Mouse (Mus musculus) stomach, embryonic 16.5 days (tissue): ENCODE measurements around the gene Shank3. TPM values are rescaled to one million over a fixed set of nuclear protein-coding genes. Genes with fewer than 3 reads are reported as not detected.

Experiments
- ATAC-seq: fragments of 200-750 bp; cut with Nextera tagmentation; 2 replicates; pipeline ENCODE4 v1.8.0; 2017; ENCODE audit warnings: moderate number of reproducible peaks, moderate TSS enrichment; ENCODE audit not compliant: insufficient read depth, low FRiP score
- H3K27ac ChIP-seq: fragments of 300-500 bp; sonication (generic); 2 replicates; pipeline ENCODE4 v1.5.1; 2014; ENCODE audit warnings: low read length
- H3K27me3 ChIP-seq: fragments of 300-500 bp; sonication (generic); 2 replicates; pipeline ENCODE4 v1.6.1; 2014; ENCODE audit warnings: low read length, control low read depth, mixed read lengths; ENCODE audit not compliant: control insufficient read depth, insufficient read depth
- H3K36me3 ChIP-seq: fragments of 300-500 bp; sonication (generic); 2 replicates; pipeline ENCODE4 v1.6.1; 2014; ENCODE audit warnings: low read length; ENCODE audit not compliant: control insufficient read depth, insufficient read depth
- H3K4me1 ChIP-seq: fragments of 300-500 bp; sonication (generic); 2 replicates; pipeline ENCODE4 v1.6.1; 2014; ENCODE audit warnings: low read length, control low read depth, mixed read lengths; ENCODE audit not compliant: control insufficient read depth, insufficient read depth
- H3K4me2 ChIP-seq: fragments of 300-500 bp; sonication (generic); 2 replicates; pipeline ENCODE4 v1.6.1; 2014; ENCODE audit warnings: low read depth, low read length, mixed read lengths
- H3K4me3 ChIP-seq: fragments of 300-500 bp; sonication (generic); replicated peaks from 2 replicates; pipeline ENCODE4 v1.5.1; 2014; ENCODE audit warnings: mild to moderate bottlenecking, low read length
- H3K9ac ChIP-seq: fragments of 300-500 bp; sonication (generic); 2 replicates; pipeline ENCODE4 v1.6.1; 2014; ENCODE audit warnings: low read length
- H3K9me3 ChIP-seq: fragments of 300-500 bp; sonication (generic); replicated peaks from 2 replicates; pipeline ENCODE4 v1.6.1; 2016; ENCODE audit warnings: low read length, control low read depth; ENCODE audit not compliant: control insufficient read depth
- WGBS: fragments of 180-500 bp; shearing (Covaris S2); extraction: QIAGEN DNeasy Blood & Tissue Kit; methylation state at CpG from one replicate; pipeline ENCODE4 v1.1.7; 2014; 5-methylcytosine and 5-hydroxymethylcytosine counted together
- polyA plus RNA-seq: library from polyadenylated mRNA; unstranded; fragments of >200 nt; fragmentation: Nextera tagmentation; extraction: Ambion mirVana; gene quantifications from 2 replicates; pipeline ENCODE4 v1.2.1, GENCODE M21; 2015

The Shank3 gene
- polyA plus RNA-seq, 1 experiment from 2014 or later, result 1.8 TPM

GRCm38 (mm10) chr15:89525464-89525863, 26.0 kb downstream of the Shank3 start:
- Histone ChIP-seq H3K27me3 (peaks cover 21% of the 10 kb centered on the region), H3K27ac (no peak overlapping the region), H3K9ac (no peak overlapping the region), H3K36me3 (no peaks in the 10 kb centered on the region), H3K4me1 (0 out of 2 replicates have a peak, but pooled peaks cover 3% of the 10 kb centered on the region), H3K4me3 (no peak overlapping the region), H3K4me2 (no peak overlapping the region), H3K9me3 (no peaks in the 10 kb centered on the region)
- WGBS, result 92% methylated on average over 8 of the region's 8 CpGs
- ATAC-seq, result no peak

DNA sequence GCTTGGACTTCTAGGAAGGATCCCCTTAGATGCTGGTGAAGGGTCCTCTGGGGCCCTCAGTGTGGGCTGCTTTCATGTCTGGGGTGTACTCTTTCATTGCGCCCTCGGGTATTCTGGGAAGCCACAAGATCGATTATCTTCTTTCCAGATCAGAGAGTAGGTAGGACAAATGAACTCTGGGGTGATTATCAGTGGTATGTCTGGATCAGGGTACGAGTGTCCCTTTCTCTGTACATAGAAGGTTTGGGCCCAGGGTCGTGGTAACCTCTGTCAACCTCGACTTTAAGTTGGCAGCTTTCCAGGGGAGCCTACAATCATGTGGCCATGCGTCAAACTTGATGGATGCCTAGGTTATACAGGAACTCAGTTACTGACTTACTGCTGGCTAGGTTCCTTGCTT, 26.5 kb downstream of the Shank3 start:
- Histone ChIP-seq H3K4me3 (no peak overlapping the region), H3K4me1 (0 out of 2 replicates have a peak, but pooled peaks cover 3% of the 10 kb centered on the region), H3K4me2 (no peak overlapping the region), H3K27ac (no peak overlapping the region), H3K9me3 (no peaks in the 10 kb centered on the region), H3K27me3 (peaks cover 21% of the 10 kb centered on the region), H3K36me3 (no peaks in the 10 kb centered on the region), H3K9ac (no peak overlapping the region)
- no peak for ATAC-seq
- 61% methylated on average over 7 of the region's 7 CpGs for WGBS

GRCm38 (mm10) chr15:89526776-89527325, 27.4 kb downstream of the Shank3 start:
- Histone ChIP-seq H3K9me3 (no peaks in the 10 kb centered on the region), H3K4me1 (0 out of 2 replicates have a peak, but pooled peaks cover 3% of the 10 kb centered on the region), H3K27me3 (peaks cover 21% of the 10 kb centered on the region), H3K36me3 (no peaks in the 10 kb centered on the region), H3K4me2 (no peak overlapping the region), H3K4me3 (no peak overlapping the region), H3K27ac (no peak overlapping the region), H3K9ac (no peak overlapping the region)
- 90% methylated on average over 19 of the region's 19 CpGs for WGBS
- no peak for ATAC-seq

- Histone ChIP-seq H3K4me3 (no peak overlapping the region), H3K4me2 (no peak overlapping the region), H3K4me1 (0 out of 2 replicates have a peak, but pooled peaks cover 3% of the 10 kb centered on the region), H3K9ac (no peak overlapping the region), H3K9me3 (no peaks in the 10 kb centered on the region), H3K27ac (no peak overlapping the region), H3K36me3 (no peaks in the 10 kb centered on the region), H3K27me3 (peaks cover 16% of the 10 kb centered on the region)
- WGBS, result 75% methylated on average over 7 of the region's 7 CpGs
- no peak for ATAC-seq
Measured at GRCm38 (mm10) chr15:89527466-89527865, 28.0 kb downstream of the Shank3 start.

DNA sequence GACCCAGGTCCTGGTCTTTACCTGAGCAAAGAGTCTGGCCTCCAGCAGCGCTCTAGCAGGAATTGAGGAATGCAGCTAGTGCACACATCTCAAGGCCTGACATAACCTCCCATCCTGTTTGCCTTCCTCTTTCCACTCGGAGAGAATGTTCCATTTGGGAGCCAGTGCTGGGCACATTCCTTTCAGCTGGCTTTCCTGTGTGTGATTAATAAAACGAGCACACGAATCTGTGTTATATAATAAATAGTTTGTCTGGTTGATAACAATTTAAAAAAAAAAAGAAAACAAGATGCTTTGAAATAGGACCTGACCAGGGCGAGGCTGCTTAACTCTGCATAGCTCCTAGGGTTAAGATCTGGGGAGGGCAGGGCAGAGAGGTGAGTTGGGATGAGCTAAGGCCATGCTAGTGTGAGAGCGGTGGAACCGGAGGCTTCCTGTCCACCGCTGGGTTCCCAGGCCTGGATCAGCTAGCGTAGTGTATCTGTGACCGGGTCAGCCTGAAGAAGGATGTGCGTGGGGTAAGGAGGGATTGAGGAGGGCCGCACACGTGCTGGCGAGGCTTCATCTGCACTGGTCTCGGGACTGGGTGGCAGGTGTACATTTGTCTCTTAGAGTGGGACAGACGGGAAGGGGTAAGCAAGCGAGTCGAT, 28.9 kb downstream of the Shank3 start:
- Histone ChIP-seq H3K4me2 (no peak overlapping the region), H3K36me3 (no peaks in the 10 kb centered on the region), H3K27me3 (peaks cover 9% of the 10 kb centered on the region; the same call in 1 of the 2 replicates), H3K9ac (no peak overlapping the region), H3K4me1 (0 out of 2 replicates have a peak, but pooled peaks cover 3% of the 10 kb centered on the region), H3K9me3 (no peaks in the 10 kb centered on the region), H3K27ac (no peak overlapping the region), H3K4me3 (no peak overlapping the region)
- WGBS, result 80% methylated on average over 18 of the region's 18 CpGs
- no peak for ATAC-seq

- WGBS, result 91% methylated on average over 10 of the region's 10 CpGs
- Histone ChIP-seq H3K27ac (no peak overlapping the region), H3K27me3 (peaks cover 8% of the 10 kb centered on the region; the same call in 1 of the 2 replicates), H3K4me1 (0 out of 2 replicates have a peak, but pooled peaks cover 3% of the 10 kb centered on the region), H3K4me2 (no peak overlapping the region), H3K36me3 (no peaks in the 10 kb centered on the region), H3K9me3 (no peaks in the 10 kb centered on the region), H3K9ac (no peak overlapping the region), H3K4me3 (no peak overlapping the region)
- ATAC-seq, result no peak
Measured at GRCm38 (mm10) chr15:89528923-89529322, 29.5 kb downstream of the Shank3 start.

- H3K4me1 ChIP-seq, result no peaks in the 10 kb centered on the region
- 12% methylated on average over 4 of the region's 4 CpGs for WGBS
- no peak overlapping the region for H3K4me2 ChIP-seq
- H3K4me3 ChIP-seq, result no peak overlapping the region
- no peak for ATAC-seq
- no peak overlapping the region for H3K9ac ChIP-seq
- H3K27ac ChIP-seq, result no peak overlapping the region
- no peaks in the 10 kb centered on the region for H3K27me3 ChIP-seq
- no peaks in the 10 kb centered on the region for H3K9me3 ChIP-seq
- H3K36me3 ChIP-seq, result no peaks in the 10 kb centered on the region
Measured at GRCm38 (mm10) chr15:89530336-89530735, 30.9 kb downstream of the Shank3 start.

DNA sequence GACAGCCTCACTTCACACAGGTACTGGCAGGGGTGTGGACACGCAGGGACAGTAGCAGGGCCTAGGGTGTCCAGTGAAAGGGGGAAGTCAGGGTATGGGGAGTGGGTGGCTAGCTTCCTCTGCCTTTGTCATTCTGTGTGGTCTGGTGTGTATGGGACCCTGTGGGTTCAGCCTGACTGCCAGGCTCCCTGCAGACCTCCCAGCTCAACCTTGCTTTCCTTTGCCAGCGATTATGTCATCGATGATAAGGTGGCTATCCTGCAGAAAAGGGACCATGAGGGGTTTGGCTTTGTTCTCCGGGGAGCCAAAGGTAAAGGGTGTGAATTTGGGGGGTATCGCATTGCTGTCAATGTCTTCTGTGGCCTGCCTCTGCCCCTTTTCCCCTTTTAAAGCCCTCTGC, 32.0 kb downstream of the Shank3 start:
- Histone ChIP-seq H3K9ac (no peak overlapping the region), H3K27me3 (no peaks in the 10 kb centered on the region), H3K9me3 (no peaks in the 10 kb centered on the region), H3K4me3 (no peak overlapping the region), H3K4me1 (no peaks in the 10 kb centered on the region), H3K36me3 (no peaks in the 10 kb centered on the region), H3K27ac (no peak overlapping the region), H3K4me2 (no peak overlapping the region)
- WGBS, result 91% methylated on average over 5 of the region's 5 CpGs
- no peak for ATAC-seq

DNA sequence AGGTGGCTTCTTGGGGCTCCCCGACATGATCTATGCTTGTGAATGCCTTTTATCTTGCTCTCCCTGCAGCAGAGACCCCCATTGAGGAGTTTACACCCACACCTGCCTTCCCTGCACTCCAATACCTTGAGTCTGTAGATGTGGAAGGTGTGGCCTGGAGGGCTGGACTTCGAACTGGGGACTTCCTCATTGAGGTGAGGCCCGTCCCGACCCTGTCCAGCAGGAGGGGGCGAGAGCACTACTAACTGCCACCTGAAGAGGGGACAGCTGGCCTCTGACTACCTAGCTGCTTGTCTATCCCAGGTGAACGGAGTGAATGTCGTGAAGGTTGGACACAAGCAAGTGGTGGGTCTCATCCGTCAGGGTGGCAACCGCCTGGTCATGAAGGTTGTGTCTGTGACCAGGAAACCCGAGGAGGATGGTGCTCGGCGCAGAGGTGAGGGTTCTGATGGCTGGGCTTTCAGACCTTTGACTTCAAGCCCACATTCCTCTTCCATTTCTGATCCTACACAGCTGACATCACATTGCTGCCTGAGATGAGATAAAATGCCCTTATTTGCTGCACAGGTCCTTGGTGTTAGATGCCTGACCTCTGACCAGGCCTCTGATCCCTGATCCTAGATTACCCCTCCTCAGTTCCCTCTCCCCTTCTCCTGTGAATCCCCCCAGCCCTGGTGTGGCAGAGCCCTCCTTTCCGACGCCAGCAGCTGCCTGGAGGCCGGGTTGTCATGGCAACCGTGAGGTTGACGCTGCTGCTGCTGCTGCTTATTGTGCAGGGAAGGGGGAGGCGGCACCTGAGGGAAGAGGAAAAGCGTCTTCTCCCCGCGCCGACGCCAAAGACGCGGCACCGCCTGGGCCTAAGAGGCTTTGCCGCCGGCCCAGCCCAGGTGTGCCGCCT, 32.9 kb downstream of the Shank3 start:
- 28% methylated on average over 29 of the region's 29 CpGs for WGBS
- H3K9me3 ChIP-seq, result no peaks in the 10 kb centered on the region
- H3K4me1 ChIP-seq, result no peaks in the 10 kb centered on the region
- no peak overlapping the region for H3K4me2 ChIP-seq
- ATAC-seq, result peak; percentile 9; the same call in 1 of the 2 replicates
- H3K27me3 ChIP-seq, result no peaks in the 10 kb centered on the region
- no peak overlapping the region for H3K9ac ChIP-seq
- H3K27ac ChIP-seq, result no peak overlapping the region
- no peak overlapping the region for H3K4me3 ChIP-seq
- no peaks in the 10 kb centered on the region for H3K36me3 ChIP-seq
